ENCODE assay signal across 12 mouse cellular contexts in genomic region chr16:4497762-4498607, GRCm38 (mm10). TPM values are rescaled to one million over a fixed set of nuclear protein-coding genes. Genes with fewer than 3 reads are reported as not detected.
DNase-seq lines count a peak whose midpoint lies in the region; ATAC-seq lines count a peak whose summit lies in the region.
"Had no signal": no experiment of that assay in that cellular context is flagged by ENCODE, and none has a peak within 500 bp of the region (broad histone marks: within the 10 kb centered on the region; RNA-seq: fewer than 3 reads in every experiment).

No protein-coding gene starts in this region.

- intact Hi-C loops in gastrocnemius, postnatal 14 days (cut with DNase I; ENCODE audit: low total_unique reads): loop anchor here (10.0 kb wide), 1 partner anchor 107 kb away; no protein-coding TSS in a partner anchor

- ATAC-seq in erythroblast, adult 5-6 weeks (replicated peaks; ENCODE audit: low FRiP score, poor library complexity, severe bottlenecking): no peak

- DNase-seq in gastrocnemius, postnatal 14 days: peak; percentile 36
- no peak for DNase-seq in gastrocnemius, adult 18-20 months (ENCODE audit: low spot score)
- DNase-seq in ES-CJ7 (ENCODE audit: low read depth, low spot score): peak; percentile 56
- DNase-seq in heart, postnatal 4 days: peak; percentile 56
- DNase-seq in kidney, postnatal 10 days: peak; percentile 52
- no peak for DNase-seq in cerebellum, postnatal 14 days
- DNase-seq in urinary bladder, postnatal 36 days (ENCODE audit: low spot score in 2 of 2): no peak
- DNase-seq: cerebellum, adult 9-10 months; lung, adult 2 months; right cerebral cortex, postnatal 25 days; thymus, adult 18-20 months had no signal

RNA-seq across cellular contexts. Expression of gene Srl, which starts 43.6 kb away (rescaled TPM):
- total RNA-seq in gastrocnemius, postnatal 14 days (2021): 1,000 to 10,000 TPM; 1,512 to 1,606 TPM
- total RNA-seq in gastrocnemius, adult 18-20 months (2021): 1,000 to 10,000 TPM; 1,111 to 1,154 TPM
- 1,000 to 10,000 TPM; 1,069 to 1,171 TPM for total RNA-seq in heart, postnatal 4 days (2021)
- 1.0 and 1.3 TPM in 2 replicates for total RNA-seq in erythroblast, adult 5-6 weeks (2015; ENCODE audit: low replicate concordance)
- 1.3 and 10.3 TPM in 2 replicates for total RNA-seq in erythroblast, adult 5-6 weeks (2017; ENCODE audit: low replicate concordance)

Comparison
In these comparisons a context has a peak if more than half of its experiments do, and no peak if none do; other contexts are left out.
1. DNase-seq: peak in gastrocnemius, postnatal 14 days (single experiment), ES-CJ7 (single experiment), heart, postnatal 4 days (single experiment) and kidney, postnatal 10 days (single experiment); none in gastrocnemius, adult 18-20 months (single experiment), cerebellum, postnatal 14 days (0 of 2) and urinary bladder, postnatal 36 days (0 of 2).
2. RNA of gene Srl, which starts 43.6 kb away (total RNA-seq): 1,512 to 1,606 TPM in gastrocnemius, postnatal 14 days, 1,069 to 1,171 TPM in heart, postnatal 4 days and 1,111 to 1,154 TPM in gastrocnemius, adult 18-20 months; 1.0 to 10.3 TPM in erythroblast, adult 5-6 weeks; every median in the first group is over 10 times any median in the second.